Mouse (Mus musculus) myocyte (in vitro differentiated cells): ENCODE measurements at regions not wholly inside any gene's neighbourhood (a gene's known extent, or its start where the extent isn't known, plus 50 kb on each side); places are given as distances from the start of the nearest gene placed in this dataset.

Experiments used
- H3K27me3 ChIP-seq: one replicate; pipeline ENCODE4 v1.6.1; 2011; ENCODE audit not compliant: control insufficient read depth, insufficient read depth, insufficient read length
- H3K36me3 ChIP-seq: one replicate; pipeline ENCODE4 v1.6.1; 2011; ENCODE audit not compliant: control insufficient read depth, insufficient read depth
- H3K4me2 ChIP-seq: one replicate; pipeline ENCODE4 v1.6.1; 2011; ENCODE audit warnings: low read depth, control low read depth
- H3K4me3 ChIP-seq: one replicate; pipeline ENCODE4 v1.5.1; 2011; ENCODE audit warnings: mild to moderate bottlenecking, control low read depth, moderate library complexity
- H3K79me2 ChIP-seq: one replicate; pipeline ENCODE4 v1.6.1; 2011; ENCODE audit not compliant: control insufficient read depth, insufficient read depth
- H3ac ChIP-seq: one replicate; pipeline ENCODE4 v1.6.1; 2011; ENCODE audit not compliant: control insufficient read depth, insufficient read length
- CEBPB ChIP-seq: IDR thresholded peaks from 2 replicates; pipeline ENCODE4 v1.6.1; 2011; ENCODE audit warnings: mild to moderate bottlenecking, moderate library complexity; ENCODE audit not compliant: poor library complexity, insufficient read depth, severe bottlenecking
- E2F4 ChIP-seq: IDR thresholded peaks from one replicate; pipeline ENCODE4 v1.6.1; 2011; ENCODE audit warnings: mild to moderate bottlenecking, control low read depth, moderate library complexity; ENCODE audit not compliant: insufficient read depth
- MAX ChIP-seq: IDR thresholded peaks from one replicate; pipeline ENCODE4 v1.6.1; 2011; ENCODE audit warnings: low read depth, mild to moderate bottlenecking, control low read depth
- MYOD1 ChIP-seq, 3 experiments: IDR thresholded peaks; one replicate each; pipeline ENCODE4 v1.6.1; 2011; ENCODE audit warnings: control low read depth in 2 of 3, low read depth in 2 of 3, mild to moderate bottlenecking in 2 of 3, moderate library complexity in 1 of 3; ENCODE audit not compliant: insufficient read length in 2 of 3, control insufficient read depth in 1 of 3
- MYOG ChIP-seq, 3 experiments: IDR thresholded peaks; one replicate each; pipeline ENCODE4 v1.6.1; 2011; ENCODE audit warnings: control low read depth in 2 of 3, low read depth in 2 of 3, mild to moderate bottlenecking in 2 of 3; ENCODE audit not compliant: insufficient read length in 2 of 3, control insufficient read depth in 1 of 3, insufficient read depth in 1 of 3
- POLR2A ChIP-seq: IDR thresholded peaks from one replicate; pipeline ENCODE4 v1.6.1; 2011; ENCODE audit warnings: low read depth, mild to moderate bottlenecking, control low read depth, moderate library complexity; ENCODE audit not compliant: insufficient read length
- POLR2AphosphoS2 ChIP-seq: IDR thresholded peaks from one replicate; pipeline ENCODE4 v1.6.1; 2011; ENCODE audit warnings: low read depth, control low read depth; ENCODE audit not compliant: insufficient read length
- REST ChIP-seq: IDR thresholded peaks from one replicate; pipeline ENCODE4 v1.6.1; 2011; ENCODE audit warnings: mild to moderate bottlenecking, control low read depth, moderate library complexity; ENCODE audit not compliant: insufficient read depth, insufficient read length
- SRF ChIP-seq: IDR thresholded peaks from one replicate; pipeline ENCODE4 v1.6.1; 2011; ENCODE audit warnings: low read depth; ENCODE audit not compliant: control insufficient read depth, insufficient read length
- TCF12 ChIP-seq: IDR thresholded peaks from one replicate; pipeline ENCODE4 v1.6.1; 2011; ENCODE audit warnings: mild to moderate bottlenecking, control low read depth; ENCODE audit not compliant: poor library complexity, insufficient read depth, severe bottlenecking
- TCF3 ChIP-seq: IDR thresholded peaks from one replicate; pipeline ENCODE4 v1.6.1; 2011; ENCODE audit warnings: low read depth, control low read depth; ENCODE audit not compliant: insufficient read length
- USF1 ChIP-seq: IDR thresholded peaks from one replicate; pipeline ENCODE4 v1.6.1; 2011; ENCODE audit warnings: low read depth, mild to moderate bottlenecking, control low read depth, moderate library complexity

GRCm38 (mm10) chr14:58817961-58818504 lies 324.7 kb downstream of the 1700129C05Rik start:
- no peak overlapping the region for H3K4me3 ChIP-seq
- H3ac ChIP-seq: no peak overlapping the region
- no peaks in the 10 kb centered on the region for H3K36me3 ChIP-seq
- H3K27me3 ChIP-seq: no peaks in the 10 kb centered on the region
- H3K4me2 ChIP-seq: no peak overlapping the region
- H3K79me2 ChIP-seq: no peaks in the 10 kb centered on the region
- TF ChIP-seq POLR2AphosphoS2 (no peak), TCF12 (no peak), E2F4 (no peak), MYOG (IDR thresholded peaks at IDR 0.05; ENCODE audit: control insufficient read depth in 1 of 3, insufficient read depth in 1 of 3, insufficient read length in 2 of 3, low read depth in 2 of 3) (no peak), REST (no peak), TCF3 (no peak), USF1 (no peak), MYOD1 (IDR thresholded peaks at IDR 0.05; ENCODE audit: control insufficient read depth in 1 of 3, insufficient read length in 2 of 3, low read depth in 2 of 3) (no peak), MAX (no peak), CEBPB (no peak), SRF (no peak), POLR2A (no peak)

GRCm38 (mm10) chr14:58816540-58816876 lies 326.2 kb downstream of the 1700129C05Rik start:
- Histone ChIP-seq H3ac (no peak overlapping the region), H3K27me3 (no peaks in the 10 kb centered on the region), H3K4me3 (no peak overlapping the region), H3K36me3 (no peaks in the 10 kb centered on the region), H3K79me2 (no peaks in the 10 kb centered on the region), H3K4me2 (no peak overlapping the region)
- TF ChIP-seq TCF3 (no peak), MYOG (IDR thresholded peaks at IDR 0.05; ENCODE audit: control insufficient read depth in 1 of 3, insufficient read depth in 1 of 3, insufficient read length in 2 of 3, low read depth in 2 of 3) (peak in 2 of 3 experiments; percentile 22), MYOD1 (IDR thresholded peaks at IDR 0.05; ENCODE audit: control insufficient read depth in 1 of 3, insufficient read length in 2 of 3, low read depth in 2 of 3) (peak in 2 of 3 experiments; percentile 54 to 74)

- H3K79me2 ChIP-seq: no peaks in the 10 kb centered on the region
- H3K36me3 ChIP-seq: no peaks in the 10 kb centered on the region
- H3K27me3 ChIP-seq: no peaks in the 10 kb centered on the region
- no peak overlapping the region for H3K4me2 ChIP-seq
- H3K4me3 ChIP-seq: no peak overlapping the region
- TF ChIP-seq REST: no peak
- no peak for TF ChIP-seq POLR2A
- no peak for TF ChIP-seq USF1
- no peak for TF ChIP-seq MYOG (IDR thresholded peaks at IDR 0.05; ENCODE audit: control insufficient read depth in 1 of 3, insufficient read depth in 1 of 3, insufficient read length in 2 of 3, low read depth in 2 of 3)
- H3ac ChIP-seq: no peak overlapping the region
Observed at GRCm38 (mm10) chr14:58815616-58816539, 326.8 kb downstream of the 1700129C05Rik start.

GRCm38 (mm10) chr14:58812585-58812984 lies 330.1 kb downstream of the 1700129C05Rik start:
- Histone ChIP-seq H3ac (no peak overlapping the region), H3K79me2 (no peaks in the 10 kb centered on the region), H3K4me3 (no peak overlapping the region), H3K27me3 (no peaks in the 10 kb centered on the region), H3K4me2 (no peak overlapping the region), H3K36me3 (no peaks in the 10 kb centered on the region)
- TF ChIP-seq TCF3: no peak
- no peak for TF ChIP-seq E2F4
- no peak for TF ChIP-seq POLR2A
- TF ChIP-seq CEBPB: no peak
- TF ChIP-seq POLR2AphosphoS2: no peak
- no peak for TF ChIP-seq MYOG (IDR thresholded peaks at IDR 0.05; ENCODE audit: control insufficient read depth in 1 of 3, insufficient read depth in 1 of 3, insufficient read length in 2 of 3, low read depth in 2 of 3)
- TF ChIP-seq REST: no peak
- TF ChIP-seq SRF: no peak
- TF ChIP-seq MAX: no peak
- no peak for TF ChIP-seq USF1
- no peak for TF ChIP-seq MYOD1 (IDR thresholded peaks at IDR 0.05; ENCODE audit: control insufficient read depth in 1 of 3, insufficient read length in 2 of 3, low read depth in 2 of 3)
- no peak for TF ChIP-seq TCF12

- no peaks in the 10 kb centered on the region for H3K79me2 ChIP-seq
- H3K4me2 ChIP-seq: no peak overlapping the region
- no peak overlapping the region for H3ac ChIP-seq
- no peak for TF ChIP-seq MAX
- TF ChIP-seq REST: no peak
- no peak for TF ChIP-seq MYOD1 (IDR thresholded peaks at IDR 0.05; ENCODE audit: control insufficient read depth in 1 of 3, insufficient read length in 2 of 3, low read depth in 2 of 3)
- TF ChIP-seq POLR2A: no peak
- no peak for TF ChIP-seq MYOG (IDR thresholded peaks at IDR 0.05; ENCODE audit: control insufficient read depth in 1 of 3, insufficient read depth in 1 of 3, insufficient read length in 2 of 3, low read depth in 2 of 3)
- TF ChIP-seq E2F4: no peak
- no peak for TF ChIP-seq SRF
- TF ChIP-seq USF1: no peak
- TF ChIP-seq TCF12: no peak
- no peak for TF ChIP-seq TCF3
- TF ChIP-seq CEBPB: no peak
- no peak for TF ChIP-seq POLR2AphosphoS2
- no peak overlapping the region for H3K4me3 ChIP-seq
- H3K27me3 ChIP-seq: no peaks in the 10 kb centered on the region
- no peaks in the 10 kb centered on the region for H3K36me3 ChIP-seq
Observed at GRCm38 (mm10) chr14:58801402-58801861, 341.3 kb downstream of the 1700129C05Rik start.
